Mouse (Mus musculus) hindbrain, embryonic 12.5 days (tissue): ENCODE results near the gene 9230113P08Rik. TPM values are rescaled to one million over a fixed set of nuclear protein-coding genes. Genes with fewer than 3 reads are reported as not detected.
"Not testable (repeated sequence)": the region's sequence is repeated elsewhere in the genome, so short reads cannot be mapped to it uniquely, and the experiment has no call there.

Experiments used
- ATAC-seq: fragments of 200-750 bp; cut with Nextera tagmentation; 2 replicates; pipeline ENCODE4 v1.8.0; 2017; ENCODE audit warnings: moderate TSS enrichment; ENCODE audit not compliant: low FRiP score
- H3K27ac ChIP-seq: fragments of 300-500 bp; sonication (generic); 2 replicates; pipeline ENCODE4 v1.5.1; 2016; ENCODE audit warnings: mild to moderate bottlenecking
- H3K27me3 ChIP-seq: fragments of 300-500 bp; sonication (generic); 2 replicates; pipeline ENCODE4 v1.6.1; 2016; ENCODE audit warnings: mild to moderate bottlenecking
- H3K36me3 ChIP-seq: fragments of 300-500 bp; sonication (generic); 2 replicates; pipeline ENCODE4 v1.6.1; 2016; ENCODE audit warnings: mild to moderate bottlenecking
- H3K4me1 ChIP-seq: fragments of 300-500 bp; sonication (generic); 2 replicates; pipeline ENCODE4 v1.6.1; 2016
- H3K4me2 ChIP-seq: fragments of 300-500 bp; sonication (generic); replicated peaks from 2 replicates; pipeline ENCODE4 v1.6.1; 2016; ENCODE audit warnings: mild to moderate bottlenecking
- H3K4me3 ChIP-seq: fragments of 300-500 bp; sonication (generic); 2 replicates; pipeline ENCODE4 v1.5.1; 2016; ENCODE audit warnings: mild to moderate bottlenecking
- H3K9ac ChIP-seq: fragments of 300-500 bp; sonication (generic); 2 replicates; pipeline ENCODE4 v1.6.1; 2016; ENCODE audit warnings: mild to moderate bottlenecking, moderate library complexity
- H3K9me3 ChIP-seq: fragments of 300-500 bp; sonication (generic); replicated peaks from 2 replicates; pipeline ENCODE4 v1.6.1; 2016; ENCODE audit warnings: mild to moderate bottlenecking
- WGBS: fragments of 180-500 bp; shearing (Covaris S2); methylation state at CpG from one replicate; pipeline ENCODE4 v1.1.7; 2016; 5-methylcytosine and 5-hydroxymethylcytosine counted together
- polyA plus RNA-seq: library from polyadenylated mRNA; unstranded; fragments of >200 nt; fragmentation: Nextera tagmentation; extraction: Ambion mirVana; gene quantifications from 2 replicates; pipeline ENCODE4 v1.2.1, GENCODE M21; 2016

9230113P08Rik gene
- polyA plus RNA-seq: not detected in 2 replicates

DNA sequence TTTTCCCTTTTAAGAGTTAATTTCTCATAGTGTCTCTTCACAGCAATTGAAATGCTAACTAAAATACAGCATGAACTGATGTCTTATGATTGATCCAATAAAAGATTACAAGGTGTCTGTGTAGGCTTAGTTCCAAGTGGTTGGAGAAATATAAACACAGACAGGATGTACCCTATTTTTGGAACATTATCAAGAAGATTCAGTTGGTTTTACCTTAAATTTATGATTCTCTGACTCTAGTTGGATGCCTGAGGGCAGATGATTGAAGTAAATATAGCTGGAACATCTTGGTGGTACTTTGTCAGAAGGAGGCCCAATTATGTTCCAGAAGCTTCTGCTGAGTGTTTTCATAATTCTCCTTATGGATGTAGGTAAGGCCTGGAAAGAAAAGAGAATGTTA is at the start of gene 9230113P08Rik:
9230113P08Rik (plus strand) TSS at position 301 of the 400 bp plus-strand sequence.
- not testable (repeated sequence) for H3K4me2 ChIP-seq, ATAC-seq, H3K9ac ChIP-seq, H3K4me3 ChIP-seq, H3K36me3 ChIP-seq, H3K27ac ChIP-seq, H3K4me1 ChIP-seq, H3K27me3 ChIP-seq
- peaks cover 10% of the 10 kb centered on the region; the same call in 1 of the 2 replicates for H3K9me3 ChIP-seq

DNA sequence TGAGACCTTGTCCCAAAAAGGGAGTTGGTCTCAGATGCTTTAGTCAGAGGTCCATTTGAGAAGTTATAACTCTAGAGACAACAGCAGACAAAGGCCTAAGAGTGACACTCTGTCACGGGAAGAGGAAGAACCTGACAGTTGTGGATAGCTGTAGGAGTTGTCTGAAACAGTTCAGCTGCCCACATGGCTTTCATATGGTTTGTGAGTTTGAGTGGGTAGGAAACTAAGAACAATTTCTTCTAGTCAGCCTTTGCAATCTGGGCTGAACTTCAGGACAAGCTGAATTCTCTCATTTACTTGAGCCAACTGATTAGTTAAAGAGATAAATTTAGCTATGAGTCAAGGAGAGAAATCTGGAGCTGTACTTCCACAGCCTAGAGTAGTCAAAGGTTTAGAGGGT is 15.1 kb upstream of the 9230113P08Rik start:
- not testable (repeated sequence) for H3K27ac ChIP-seq, H3K9ac ChIP-seq, ATAC-seq, H3K4me2 ChIP-seq, H3K36me3 ChIP-seq, H3K4me3 ChIP-seq, H3K9me3 ChIP-seq, H3K27me3 ChIP-seq, H3K4me1 ChIP-seq
- 71% methylated on average over 1 of the region's 1 CpGs for WGBS

DNA sequence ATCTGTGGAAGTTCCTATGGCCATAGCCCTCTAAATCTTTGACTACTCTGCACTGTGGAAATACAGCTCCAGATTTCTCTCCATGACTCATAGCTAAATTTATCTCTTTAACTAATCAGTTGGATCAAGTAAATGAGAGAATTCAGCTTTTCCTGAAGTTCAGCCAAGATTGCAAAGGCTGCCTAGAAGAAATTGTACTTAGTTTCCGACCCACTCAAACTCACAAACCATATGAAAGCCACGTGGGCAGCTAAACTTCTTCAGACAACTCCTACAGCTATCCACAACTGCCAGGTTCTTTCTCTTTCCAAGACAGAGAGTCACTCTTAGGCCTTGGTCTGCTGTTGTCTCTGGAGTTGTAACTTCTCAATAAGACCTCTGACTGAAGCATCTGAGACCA is 3.7 kb upstream of the 9230113P08Rik start:
- ATAC-seq: no peak
- peaks cover 10% of the 10 kb centered on the region for H3K9me3 ChIP-seq
- WGBS: 77% methylated on average over 2 of the region's 2 CpGs
- H3K36me3 ChIP-seq: no peaks in the 10 kb centered on the region
- no peaks in the 10 kb centered on the region for H3K4me1 ChIP-seq
- H3K4me2 ChIP-seq: no peak overlapping the region
- no peak overlapping the region for H3K27ac ChIP-seq
- H3K4me3 ChIP-seq: no peak overlapping the region
- no peak overlapping the region for H3K9ac ChIP-seq
- no peaks in the 10 kb centered on the region for H3K27me3 ChIP-seq

DNA sequence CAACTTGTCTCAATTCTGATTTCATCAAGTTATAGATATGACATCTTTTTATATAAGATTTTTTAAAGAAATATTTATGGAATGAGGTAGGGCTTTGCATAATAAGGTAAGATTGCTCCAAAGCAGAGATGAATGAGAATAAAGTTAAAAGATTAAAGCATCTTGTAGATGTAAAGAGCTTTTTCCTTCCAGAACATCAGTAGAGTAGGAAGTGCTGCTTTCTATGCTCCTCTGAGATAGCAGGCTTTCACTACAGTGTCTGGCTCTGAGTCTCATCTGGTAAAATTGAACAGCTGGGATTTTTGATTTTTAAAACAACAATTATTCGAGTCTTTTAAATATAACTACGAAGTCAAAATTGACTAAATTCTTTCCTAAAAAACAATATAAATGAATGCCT is 22.6 kb downstream of the 9230113P08Rik start:
- ATAC-seq: no peak
- H3K27me3 ChIP-seq: no peaks in the 10 kb centered on the region
- no peak overlapping the region for H3K9ac ChIP-seq
- no peak overlapping the region for H3K4me2 ChIP-seq
- H3K4me1 ChIP-seq: no peaks in the 10 kb centered on the region
- no peak overlapping the region for H3K4me3 ChIP-seq
- no peaks in the 10 kb centered on the region for H3K9me3 ChIP-seq
- WGBS: 86% methylated on average over 2 of the region's 2 CpGs
- no peaks in the 10 kb centered on the region for H3K36me3 ChIP-seq
- H3K27ac ChIP-seq: no peak overlapping the region

Other genes with a start within 250 kb of the 9230113P08Rik start
- gene Pate1, start 221.0 kb upstream of the 9230113P08Rik start, polyA plus RNA-seq: 0.18 TPM in 1 of 2 replicates, not detected in the other
- not detected in 2 replicates for gene Gm17677, start 167.4 kb upstream of the 9230113P08Rik start, polyA plus RNA-seq
- gene Gm17727, start 130.3 kb upstream of the 9230113P08Rik start, polyA plus RNA-seq: not detected in 2 replicates
- gene Gm27235, start 118.3 kb upstream of the 9230113P08Rik start, polyA plus RNA-seq: not detected in 2 replicates
- not detected in 2 replicates for gene D730048I06Rik, start 118.3 kb upstream of the 9230113P08Rik start, polyA plus RNA-seq
- gene 9230110F15Rik, start 64.3 kb upstream of the 9230113P08Rik start, polyA plus RNA-seq: not detected in 2 replicates
- gene Gm5916, start 220.4 kb downstream of the 9230113P08Rik start, polyA plus RNA-seq: not detected in 2 replicates